Mouse (Mus musculus): Measurements from ENCODE around the gene St3gal4. TPM values are rescaled to one million over a fixed set of nuclear protein-coding genes. Genes with fewer than 3 reads are reported as not detected.

The St3gal4 gene
- total and polyA plus RNA-seq, 3 experiments = 6.2 to 9.3 (median 8.8) TPM

DNA sequence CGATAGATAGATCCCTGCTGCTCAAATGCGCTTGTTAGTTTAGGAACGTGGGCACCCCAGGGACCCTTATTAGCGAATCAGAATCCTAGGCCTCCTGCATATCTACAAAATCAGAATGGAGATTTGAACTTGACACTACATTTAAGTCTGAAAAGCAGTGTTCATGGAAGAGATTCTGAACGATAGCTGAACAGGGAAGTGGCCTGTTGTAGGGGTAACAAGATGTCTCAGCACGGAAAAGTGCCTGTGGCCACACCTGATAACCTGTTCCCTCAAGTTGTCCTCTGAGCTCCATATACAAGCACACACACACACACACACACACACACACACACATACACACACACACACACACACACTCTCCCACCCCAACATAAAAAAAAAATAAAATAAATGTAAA, 61.4 kb downstream of the St3gal4 start:
- DNase-seq (ENCODE audit: extremely low read depth) = no peak
- no peak overlapping the region for H3K27ac ChIP-seq (ENCODE audit: insufficient read depth, low read depth)
- H3K4me2 ChIP-seq (ENCODE audit: insufficient read depth, low read depth, poor library complexity, severe bottlenecking) = no peak overlapping the region
- H3K4me3 ChIP-seq (replicated peaks in 1 of 3; ENCODE audit: low read depth in 2 of 3, low read length in 2 of 3, poor library complexity in 1 of 3) = no peak overlapping the region
- H3K9ac ChIP-seq (ENCODE audit: insufficient read depth, low read depth) = no peak overlapping the region
- in situ Hi-C loops (cut with MboI; ENCODE audit: low pct_ligation_motif_present, low pct_unique_long_range_greater_than_20kb, low sequenced_read_pairs) = no loop called here
- no peaks in the 10 kb centered on the region for H3K9me3 ChIP-seq (replicated peaks; ENCODE audit: low read length)
- TF ChIP-seq CHD2 (IDR thresholded peaks at IDR 0.05; ENCODE audit: low read length) = no peak
- no peak for TF ChIP-seq MXI1 (IDR thresholded peaks at IDR 0.05; ENCODE audit: low read depth, low read length)
- TF ChIP-seq PAX5 (IDR thresholded peaks at IDR 0.05; ENCODE audit: low read length) = no peak
- TF ChIP-seq E2F4 (IDR thresholded peaks at IDR 0.05; ENCODE audit: insufficient replicate concordance, low read depth, low read length) = no peak
- no peak for TF ChIP-seq NRF1 (IDR thresholded peaks at IDR 0.05; ENCODE audit: low read depth, low read length)
- no peak for TF ChIP-seq USF1 (IDR thresholded peaks at IDR 0.05; ENCODE audit: low read depth, low read length)
- TF ChIP-seq KAT2A (IDR thresholded peaks at IDR 0.05; ENCODE audit: insufficient replicate concordance, low read length) = no peak
- TF ChIP-seq IRF4 (IDR thresholded peaks at IDR 0.05; ENCODE audit: low read depth, low read length) = no peak
- no peak for TF ChIP-seq USF2 (conservative IDR thresholded peaks at IDR 0.05; ENCODE audit: low read depth, low read length)
- no peak for TF ChIP-seq CHD1 (IDR thresholded peaks at IDR 0.05; ENCODE audit: low read depth, low read length)
- no peak for TF ChIP-seq RCOR1 (conservative IDR thresholded peaks at IDR 0.05; ENCODE audit: low read depth, low read length)
- no peak for TF ChIP-seq MAFK (IDR thresholded peaks at IDR 0.05; ENCODE audit: insufficient replicate concordance, low read length)
- no peak for TF ChIP-seq BHLHE40 (IDR thresholded peaks at IDR 0.05; ENCODE audit: low read depth, low read length)
- TF ChIP-seq CTCF (conservative IDR thresholded peaks at IDR 0.05 in 1 of 2, IDR thresholded peaks at IDR 0.05 in 1 of 2; ENCODE audit: low read depth in 2 of 2, low read length in 2 of 2) = no peak
- TF ChIP-seq JUN (IDR thresholded peaks at IDR 0.05; ENCODE audit: insufficient read depth, low read depth, low read length) = no peak
- no peak for TF ChIP-seq RAD21 (IDR thresholded peaks at IDR 0.05; ENCODE audit: low read depth, low read length)
- TF ChIP-seq HCFC1 (IDR thresholded peaks at IDR 0.05; ENCODE audit: low read depth, low read length) = no peak
- no peak for TF ChIP-seq UBTF (IDR thresholded peaks at IDR 0.05; ENCODE audit: low read depth, low read length)
- H3K27me3 ChIP-seq (replicated peaks) = no peaks in the 10 kb centered on the region
- H3K79me2 ChIP-seq (replicated peaks; ENCODE audit: control insufficient read depth, extremely low read depth, insufficient read depth, poor library complexity, severe bottlenecking) = no peaks in the 10 kb centered on the region
- dilution Hi-C loops (cut with MboI; ENCODE audit: extremely low pct_ligation_motif_present, extremely low pct_unique_long_range_greater_than_20kb, low sequenced_read_pairs) = no loop called here
- peaks cover 7 to 30% of the 10 kb centered on the region in 2 experiments for H3K4me1 ChIP-seq (ENCODE audit: control insufficient read depth in 1 of 2, insufficient read depth in 2 of 2)
- peaks cover 0 to 10% of the 10 kb centered on the region in 2 experiments for H3K36me3 ChIP-seq (replicated peaks in 1 of 2; ENCODE audit: control insufficient read depth in 1 of 2, insufficient read depth in 1 of 2, low read length in 1 of 2)

GRCm38 (mm10) chr9:35056611-35057010, 62.5 kb downstream of the St3gal4 start:
- no peak overlapping the region for H3K4me3 ChIP-seq (replicated peaks in 1 of 3; ENCODE audit: low read depth in 2 of 3, low read length in 2 of 3, poor library complexity in 1 of 3)
- H3K4me2 ChIP-seq (ENCODE audit: insufficient read depth, low read depth, poor library complexity, severe bottlenecking) = no peak overlapping the region
- no peaks in the 10 kb centered on the region for H3K27me3 ChIP-seq (replicated peaks)
- peaks cover 0 to 13% of the 10 kb centered on the region in 2 experiments for H3K36me3 ChIP-seq (replicated peaks in 1 of 2; ENCODE audit: control insufficient read depth in 1 of 2, insufficient read depth in 1 of 2, low read length in 1 of 2)
- no peaks in the 10 kb centered on the region for H3K9me3 ChIP-seq (replicated peaks; ENCODE audit: low read length)
- no peak overlapping the region for H3K9ac ChIP-seq (ENCODE audit: insufficient read depth, low read depth)
- H3K4me1 ChIP-seq (ENCODE audit: control insufficient read depth in 1 of 2, insufficient read depth in 2 of 2) = peaks cover 7 to 24% of the 10 kb centered on the region in 2 experiments
- H3K27ac ChIP-seq (ENCODE audit: insufficient read depth, low read depth) = no peak overlapping the region
- DNase-seq (ENCODE audit: extremely low read depth) = no peak
- TF ChIP-seq PAX5 (IDR thresholded peaks at IDR 0.05; ENCODE audit: low read length) (no peak), UBTF (IDR thresholded peaks at IDR 0.05; ENCODE audit: low read depth, low read length) (no peak), NRF1 (IDR thresholded peaks at IDR 0.05; ENCODE audit: low read depth, low read length) (no peak), MEF2A (IDR thresholded peaks at IDR 0.05; ENCODE audit: borderline replicate concordance, low read depth, low read length) (no peak)
- H3K79me2 ChIP-seq (replicated peaks; ENCODE audit: control insufficient read depth, extremely low read depth, insufficient read depth, poor library complexity, severe bottlenecking) = no peaks in the 10 kb centered on the region
- dilution Hi-C loops (cut with MboI; ENCODE audit: extremely low pct_ligation_motif_present, extremely low pct_unique_long_range_greater_than_20kb, low sequenced_read_pairs) = no loop called here
- in situ Hi-C loops (cut with MboI; ENCODE audit: low pct_ligation_motif_present, low pct_unique_long_range_greater_than_20kb, low sequenced_read_pairs) = no loop called here
